Mouse (Mus musculus) midbrain, postnatal 0 days (tissue): ENCODE results near the gene Cbr1. TPM values are rescaled to one million over a fixed set of nuclear protein-coding genes. Genes with fewer than 3 reads are reported as not detected.

Experiments used
- ATAC-seq: fragments of 200-750 bp; cut with Nextera tagmentation; 2 replicates; pipeline ENCODE4 v1.8.0; 2017; ENCODE audit warnings: moderate number of reproducible peaks, mild to moderate bottlenecking, moderate TSS enrichment, moderate library complexity; ENCODE audit not compliant: low FRiP score
- DNase-seq: peaks from one replicate; pipeline ENCODE4 v3.0.0-alpha.2; 2015; ENCODE audit warnings: low spot score
- H3K27ac ChIP-seq: fragments of 300-500 bp; sonication (generic); 2 replicates; pipeline ENCODE4 v1.5.1; 2014; ENCODE audit warnings: low read depth, mild to moderate bottlenecking, low read length, mixed read lengths
- H3K27me3 ChIP-seq: fragments of 300-500 bp; sonication (generic); 2 replicates; pipeline ENCODE4 v1.6.1; 2014; ENCODE audit warnings: low read length, control low read depth, mixed read lengths; ENCODE audit not compliant: insufficient read depth
- H3K36me3 ChIP-seq: fragments of 300-500 bp; sonication (generic); 2 replicates; pipeline ENCODE4 v1.6.1; 2014; ENCODE audit warnings: low read length, control low read depth, mixed read lengths; ENCODE audit not compliant: insufficient read depth
- H3K4me1 ChIP-seq: fragments of 300-500 bp; sonication (generic); 2 replicates; pipeline ENCODE4 v1.6.1; 2014; ENCODE audit warnings: mild to moderate bottlenecking, control low read depth, antibody characterized with exemption, low read length, mixed read lengths; ENCODE audit not compliant: insufficient read depth
- H3K4me2 ChIP-seq: fragments of 300-500 bp; sonication (generic); 2 replicates; pipeline ENCODE4 v1.6.1; 2014; ENCODE audit warnings: low read depth, mild to moderate bottlenecking, low read length, mixed read lengths; ENCODE audit not compliant: poor library complexity, severe bottlenecking
- H3K4me3 ChIP-seq: fragments of 300-500 bp; sonication (generic); 2 replicates; pipeline ENCODE4 v1.5.1; 2014; ENCODE audit warnings: low read depth, mild to moderate bottlenecking, low read length, moderate library complexity
- H3K9ac ChIP-seq: fragments of 300-500 bp; sonication (generic); replicated peaks from 2 replicates; pipeline ENCODE4 v1.6.1; 2014; ENCODE audit warnings: mild to moderate bottlenecking, low read length, moderate library complexity, mixed read lengths; ENCODE audit not compliant: poor library complexity, severe bottlenecking
- H3K9me3 ChIP-seq: fragments of 300-500 bp; sonication (generic); 2 replicates; pipeline ENCODE4 v1.6.1; 2016; ENCODE audit warnings: low read length, control low read depth
- CTCF ChIP-seq: IDR thresholded peaks from 2 replicates; pipeline ENCODE4 v1.5.1; 2016; ENCODE audit warnings: antibody characterized with exemption, mild to moderate bottlenecking
- WGBS: fragments of 180-500 bp; shearing (Covaris S2); extraction: QIAGEN DNeasy Blood & Tissue Kit; methylation state at CpG from one replicate; pipeline ENCODE4 v1.1.7; 2014; 5-methylcytosine and 5-hydroxymethylcytosine counted together
- polyA plus RNA-seq: library from polyadenylated mRNA; unstranded; fragments of >200 nt; fragmentation: Nextera tagmentation; extraction: Ambion mirVana; gene quantifications from 2 replicates; pipeline ENCODE4 v1.2.1, GENCODE M21; 2015
- total RNA-seq: library from RNA; depleted of rRNA; stranded (reverse); fragments of >200 nt; gene quantifications from 2 replicates; pipeline ENCODE4 v1.2.3, GENCODE M21; 2014

Cbr1 gene
- total and polyA plus RNA-seq, 2 experiments from 2014 or later = 103 to 111 TPM

DNA sequence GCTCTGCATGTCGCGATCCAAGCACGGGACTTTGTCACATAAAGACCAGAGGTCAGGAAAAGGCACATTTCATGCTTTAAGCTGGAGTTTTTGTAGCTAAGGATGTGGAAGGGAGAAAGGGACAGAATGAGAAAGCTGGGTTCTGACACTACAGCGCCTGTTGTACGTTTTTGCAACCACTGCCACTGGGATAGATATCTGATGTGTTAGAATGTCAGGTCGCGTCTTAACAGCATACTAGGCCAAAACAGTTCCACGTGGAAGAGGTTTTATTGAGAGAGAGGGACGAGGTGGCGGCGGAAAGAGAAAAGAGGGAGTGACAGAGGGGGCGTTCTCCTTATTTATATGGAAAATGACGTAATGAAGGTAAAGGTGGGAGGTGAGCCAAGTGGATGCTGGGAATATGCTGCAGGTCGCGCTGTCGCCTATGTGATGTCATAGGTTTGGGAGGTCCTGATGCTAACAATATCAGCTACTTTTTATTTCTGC is 1.1 kb upstream of the Cbr1 start:
- Histone ChIP-seq H3K9ac (peak overlapping the region; percentile 72), H3K4me2 (peak overlapping the region; percentile 86), H3K36me3 (peaks cover 2% of the 10 kb centered on the region; the same call in 1 of the 2 replicates), H3K4me3 (peak overlapping the region; percentile 58), H3K4me1 (peaks cover 2% of the 10 kb centered on the region; the same call in 1 of the 2 replicates), H3K27me3 (no peaks in the 10 kb centered on the region; the same call in 1 of the 2 replicates), H3K9me3 (no peaks in the 10 kb centered on the region), H3K27ac (peak overlapping the region; percentile 89)
- peak; percentile 24 for TF ChIP-seq CTCF
- WGBS = 4% methylated on average over 16 of the region's 16 CpGs
- peak; percentile 17; the same call in 1 of the 2 replicates for ATAC-seq
- DNase-seq = peak; percentile 79

DNA sequence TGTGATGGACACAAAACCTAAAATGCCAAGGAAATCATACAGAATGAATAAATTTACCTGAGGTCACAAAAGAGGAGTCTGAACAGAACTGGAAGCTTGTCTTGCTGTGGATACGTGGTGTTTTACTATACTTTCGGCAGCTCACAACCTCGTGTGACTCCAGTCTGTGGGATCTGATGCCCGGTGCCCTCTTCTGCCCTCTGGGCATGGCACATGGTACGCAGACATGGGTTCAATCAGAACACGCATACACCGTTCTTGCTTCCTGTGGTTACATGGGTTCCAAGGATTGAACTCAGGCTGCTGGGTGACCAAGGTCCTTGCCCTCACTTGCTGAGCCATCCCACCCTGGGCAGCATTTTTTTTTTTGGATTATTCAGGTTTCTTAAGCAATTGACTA is 493 bp downstream of the Cbr1 start:
- TF ChIP-seq CTCF = no peak
- 85% methylated on average over 7 of the region's 7 CpGs for WGBS

DNA sequence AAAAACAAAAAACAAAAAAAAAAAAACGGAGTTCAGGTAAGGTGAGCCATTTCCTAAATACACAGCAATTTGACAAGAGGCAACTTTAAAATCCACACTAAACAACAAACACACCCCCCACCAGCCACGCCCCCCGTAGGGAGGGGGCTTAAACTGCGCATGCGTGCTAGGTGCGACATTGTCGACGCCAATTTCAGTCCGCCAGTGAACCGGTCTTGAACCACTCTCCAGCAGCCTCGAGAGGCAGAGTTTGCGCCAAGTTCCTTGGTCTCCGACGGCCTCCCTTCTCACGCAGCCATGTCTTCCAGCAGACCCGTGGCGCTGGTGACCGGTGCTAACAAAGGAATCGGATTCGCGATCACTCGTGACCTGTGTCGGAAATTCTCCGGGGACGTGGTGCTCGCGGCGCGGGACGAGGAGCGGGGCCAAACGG is 2.0 kb downstream of the Cbr1 start:
- Histone ChIP-seq H3K36me3 (0 out of 2 replicates have a peak, but pooled peaks cover 3% of the 10 kb centered on the region), H3K4me2 (peak overlapping the region; percentile 83), H3K4me3 (peak overlapping the region; percentile 60), H3K27ac (peak overlapping the region; percentile 79), H3K9me3 (no peaks in the 10 kb centered on the region), H3K4me1 (peaks cover 2% of the 10 kb centered on the region; the same call in 1 of the 2 replicates), H3K9ac (peak overlapping the region; percentile 64), H3K27me3 (no peaks in the 10 kb centered on the region; the same call in 1 of the 2 replicates)
- DNase-seq (peak; percentile 93), ATAC-seq (peak; percentile 42)
- no peak; the same call in 1 of the 2 replicates for TF ChIP-seq CTCF
- 1% methylated on average over 32 of the region's 32 CpGs for WGBS

More for the DNA sequence above, 493 bp downstream of the Cbr1 start:
- Histone ChIP-seq H3K4me3 (no peak overlapping the region), H3K36me3 (peaks cover 4% of the 10 kb centered on the region; the same call in 1 of the 2 replicates), H3K9ac (no peak overlapping the region), H3K4me1 (peaks cover 2% of the 10 kb centered on the region; the same call in 1 of the 2 replicates), H3K27me3 (no peaks in the 10 kb centered on the region; the same call in 1 of the 2 replicates), H3K27ac (no peak overlapping the region), H3K9me3 (no peaks in the 10 kb centered on the region), H3K4me2 (no peak overlapping the region)
- no peak for ATAC-seq
- no peak for DNase-seq

DNA sequence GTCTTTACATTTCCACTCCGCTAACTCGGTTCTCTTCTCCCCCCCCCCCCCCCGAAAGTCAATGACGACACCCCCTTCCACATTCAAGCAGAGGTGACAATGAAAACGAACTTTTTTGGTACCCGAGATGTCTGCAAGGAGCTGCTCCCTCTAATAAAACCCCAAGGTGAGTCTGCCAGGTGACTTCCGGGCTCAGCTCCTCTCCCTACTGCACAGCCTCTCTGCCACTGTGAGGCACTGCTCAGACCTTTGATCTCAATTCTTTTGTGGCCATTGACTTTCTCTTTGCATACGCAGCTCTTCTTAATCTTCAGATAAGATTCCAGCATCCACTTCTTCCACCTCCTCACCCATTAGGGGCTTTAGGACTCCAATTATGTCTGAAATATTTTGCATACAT is 3.1 kb downstream of the Cbr1 start:
- no peak for TF ChIP-seq CTCF
- Histone ChIP-seq H3K4me1 (no peaks in the 10 kb centered on the region; the same call in 1 of the 2 replicates), H3K27ac (no peak overlapping the region), H3K9me3 (no peaks in the 10 kb centered on the region), H3K36me3 (0 out of 2 replicates have a peak, but pooled peaks cover 3% of the 10 kb centered on the region), H3K27me3 (no peaks in the 10 kb centered on the region; the same call in 1 of the 2 replicates), H3K9ac (no peak overlapping the region), H3K4me3 (peak overlapping the region; percentile 60), H3K4me2 (peak overlapping the region; percentile 83)
- DNase-seq = no peak
- ATAC-seq = no peak
- 73% methylated on average over 8 of the region's 8 CpGs for WGBS

DNA sequence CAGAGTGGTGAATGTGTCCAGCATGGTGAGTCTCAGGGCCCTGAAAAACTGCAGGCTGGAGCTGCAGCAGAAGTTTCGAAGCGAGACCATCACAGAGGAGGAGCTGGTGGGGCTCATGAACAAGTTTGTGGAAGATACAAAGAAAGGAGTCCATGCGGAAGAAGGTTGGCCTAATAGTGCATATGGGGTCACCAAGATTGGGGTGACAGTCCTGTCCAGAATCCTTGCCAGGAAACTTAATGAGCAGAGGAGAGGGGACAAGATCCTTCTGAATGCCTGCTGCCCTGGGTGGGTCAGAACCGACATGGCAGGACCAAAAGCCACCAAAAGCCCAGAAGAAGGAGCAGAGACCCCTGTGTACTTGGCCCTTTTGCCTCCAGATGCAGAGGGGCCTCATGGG is 4.1 kb downstream of the Cbr1 start:
- TF ChIP-seq CTCF = no peak
- H3K9me3 ChIP-seq = no peaks in the 10 kb centered on the region
- H3K4me3 ChIP-seq = no peak overlapping the region
- no peak overlapping the region for H3K9ac ChIP-seq
- 96% methylated on average over 4 of the region's 4 CpGs for WGBS
- H3K27me3 ChIP-seq = no peaks in the 10 kb centered on the region; the same call in 1 of the 2 replicates
- no peak overlapping the region for H3K27ac ChIP-seq
- H3K36me3 ChIP-seq = 0 out of 2 replicates have a peak, but pooled peaks cover 3% of the 10 kb centered on the region
- H3K4me1 ChIP-seq = no peaks in the 10 kb centered on the region; the same call in 1 of the 2 replicates
- no peak for DNase-seq
- ATAC-seq = no peak
- H3K4me2 ChIP-seq = no peak overlapping the region

DNA sequence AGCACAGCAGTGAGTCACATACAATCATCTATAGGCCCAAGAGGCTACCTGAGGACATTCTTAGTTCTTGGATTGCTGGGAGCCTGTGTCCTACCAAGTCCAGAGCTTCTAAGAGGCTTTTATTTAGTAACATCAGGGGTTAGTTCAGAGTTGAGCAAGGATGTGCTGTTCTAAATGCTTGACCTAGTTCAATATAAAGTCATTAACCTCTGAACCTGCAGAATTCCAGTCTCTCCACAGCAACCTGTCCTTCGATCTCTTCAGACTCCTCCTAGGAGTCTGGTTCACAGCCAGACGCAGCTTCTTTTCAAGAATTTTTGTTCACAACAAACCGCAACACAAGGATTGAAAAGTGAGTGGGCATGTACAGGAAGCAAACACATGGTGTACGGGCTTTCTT is 5.3 kb downstream of the Cbr1 start:
- Histone ChIP-seq H3K9ac (no peak overlapping the region), H3K36me3 (0 out of 2 replicates have a peak, but pooled peaks cover 3% of the 10 kb centered on the region), H3K4me1 (no peaks in the 10 kb centered on the region; the same call in 1 of the 2 replicates), H3K27me3 (no peaks in the 10 kb centered on the region), H3K27ac (no peak overlapping the region), H3K4me2 (no peak overlapping the region), H3K9me3 (no peaks in the 10 kb centered on the region), H3K4me3 (no peak overlapping the region)
- 94% methylated on average over 4 of the region's 4 CpGs for WGBS
- ATAC-seq (no peak), DNase-seq (no peak)
- TF ChIP-seq CTCF = no peak
